Mouse (Mus musculus) cerebellum, postnatal 4 days (tissue): Measurements from ENCODE around the gene Abi3.
A peak's percentile ranks its signal among the peaks of the same experiment; 100 is the strongest.
"Not testable (repeated sequence)": the region's sequence is repeated elsewhere in the genome, so short reads cannot be mapped to it uniquely, and the experiment has no call there.

Experiments
- DNase-seq, 2 experiments: peaks; one replicate each; pipeline ENCODE4 v3.0.0; 2022; ENCODE audit warnings: low spot score in 2 of 2, mixed read lengths in 1 of 2

Gene Abi3

GRCm38 (mm10) chr11:95842074-95842681 lies at the start of gene Abi3:
Gene Abi3 (minus strand): TSS chr11:95842476.
- DNase-seq: no peak

- no peak for DNase-seq
These were observed 48.3 kb upstream of the Abi3 start for GRCm38 (mm10) chr11:95890462-95891051.

GRCm38 (mm10) chr11:95879861-95880260 lies 37.6 kb upstream of the Abi3 start:
- DNase-seq: not testable (repeated sequence)

- DNase-seq: peak; percentile 54 to 70
These were observed 34.0 kb upstream of the Abi3 start for GRCm38 (mm10) chr11:95876296-95876695.

GRCm38 (mm10) chr11:95875804-95876203 lies 33.5 kb upstream of the Abi3 start:
- DNase-seq: peak in 1 of 2 experiments; percentile 11

GRCm38 (mm10) chr11:95869918-95870470 lies 27.7 kb upstream of the Abi3 start:
- no peak for DNase-seq

GRCm38 (mm10) chr11:95869442-95869841 lies 27.2 kb upstream of the Abi3 start:
- no peak for DNase-seq

- DNase-seq: no peak
These were observed 19.1 kb upstream of the Abi3 start for GRCm38 (mm10) chr11:95861397-95861796.

- no peak for DNase-seq
These were observed 17.8 kb upstream of the Abi3 start for GRCm38 (mm10) chr11:95860071-95860490.

GRCm38 (mm10) chr11:95859468-95859855 lies 17.2 kb upstream of the Abi3 start:
- DNase-seq: peak; percentile 41 to 70

GRCm38 (mm10) chr11:95858528-95859467 lies 16.5 kb upstream of the Abi3 start:
- peak; percentile 97 to 98 for DNase-seq

- DNase-seq: no peak
These were observed 15.6 kb upstream of the Abi3 start for GRCm38 (mm10) chr11:95857716-95858527.

- DNase-seq: no peak
These were observed 15.0 kb upstream of the Abi3 start for GRCm38 (mm10) chr11:95857306-95857705.

- DNase-seq: peak in 1 of 2 experiments; percentile 49
These were observed 11.4 kb upstream of the Abi3 start for GRCm38 (mm10) chr11:95853684-95854083.

- no peak for DNase-seq
These were observed 8.6 kb upstream of the Abi3 start for GRCm38 (mm10) chr11:95850898-95851297.

GRCm38 (mm10) chr11:95844935-95845334 lies 2.7 kb upstream of the Abi3 start:
- no peak for DNase-seq

GRCm38 (mm10) chr11:95843421-95843950 lies 1.2 kb upstream of the Abi3 start:
- no peak for DNase-seq

GRCm38 (mm10) chr11:95842953-95843352 lies 677 bp upstream of the Abi3 start:
- no peak for DNase-seq

- DNase-seq: no peak
These were observed 812 bp downstream of the Abi3 start for GRCm38 (mm10) chr11:95841498-95841830.

GRCm38 (mm10) chr11:95840694-95841497 lies 1.4 kb downstream of the Abi3 start:
- no peak for DNase-seq
